ENCODE assay signal across 18 mouse cellular contexts in the genomic region with DNA sequence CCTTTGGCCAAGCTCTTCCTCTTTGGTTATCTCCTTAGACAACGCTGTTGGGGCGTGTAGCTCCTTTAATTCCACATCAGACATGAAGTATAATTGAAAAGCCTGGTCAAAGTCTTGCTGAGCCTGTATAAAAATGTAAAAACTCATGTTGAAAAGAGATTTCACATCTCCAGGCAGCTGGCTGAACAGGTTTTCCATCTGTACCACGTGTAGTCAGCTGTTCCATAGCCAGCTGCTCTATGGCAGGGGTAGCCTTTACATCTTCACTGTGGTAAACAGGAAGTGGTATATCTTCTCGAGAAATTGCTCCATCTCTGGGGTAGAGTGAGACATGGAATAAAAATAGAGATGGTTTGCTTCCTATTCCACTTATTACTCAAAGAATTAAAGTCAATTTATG. TPM values are rescaled to one million over a fixed set of nuclear protein-coding genes. Genes with fewer than 3 reads are reported as not detected.
DNase-seq lines count a peak whose midpoint lies in the region; ATAC-seq and TF ChIP-seq lines count a peak whose summit lies in the region.
"Had no signal": no experiment of that assay in that cellular context is flagged by ENCODE, and none has a peak within 500 bp of the region (broad histone marks: within the 10 kb centered on the region; RNA-seq: fewer than 3 reads in every experiment).

No protein-coding gene starts in this region.

- 61% methylated on average over 4 of the region's 4 CpGs for WGBS in hindbrain, postnatal 0 days

- H3K9me3 ChIP-seq in hindbrain, postnatal 0 days (ENCODE audit: low read length) = no peaks in the 10 kb centered on the region
- H3K9me3 ChIP-seq: heart, embryonic 12.5 days; liver, embryonic 13.5 days; lung, embryonic 15.5 days; megakaryocyte, embryonic 14.5 days had no signal

- no peak overlapping the region for H3K4me3 ChIP-seq in left cerebral cortex, adult 2 months
- H3K4me3 ChIP-seq in hindbrain, postnatal 0 days (ENCODE audit: low read length) = no peak overlapping the region
- H3K4me3 ChIP-seq: erythroblast, embryonic 14.5 days; heart, embryonic 12.5 days; liver, embryonic 13.5 days; lung, embryonic 15.5 days; megakaryocyte, embryonic 14.5 days had no signal

- no peaks in the 10 kb centered on the region; the same call in 1 of the 2 replicates for H3K27me3 ChIP-seq in hindbrain, postnatal 0 days (ENCODE audit: insufficient read depth, low read length)
- H3K27me3 ChIP-seq: heart, embryonic 12.5 days; liver, embryonic 13.5 days; lung, embryonic 15.5 days; megakaryocyte, embryonic 14.5 days had no signal

- H3K4me2 ChIP-seq in hindbrain, postnatal 0 days (ENCODE audit: low read depth, low read length) = no peak overlapping the region
- H3K4me2 ChIP-seq: heart, embryonic 12.5 days; liver, embryonic 13.5 days; lung, embryonic 15.5 days had no signal

- no peaks in the 10 kb centered on the region for H3K4me1 ChIP-seq in hindbrain, postnatal 0 days (ENCODE audit: insufficient read depth, low read length)
- H3K4me1 ChIP-seq: heart, embryonic 12.5 days; liver, embryonic 13.5 days; lung, embryonic 15.5 days had no signal

- intact Hi-C loops in left cerebral cortex, adult 2 months (cut with DNase I) = no loop called here

- no peak overlapping the region for H3K27ac ChIP-seq in left cerebral cortex, adult 2 months
- no peak overlapping the region for H3K27ac ChIP-seq in hindbrain, postnatal 0 days
- H3K27ac ChIP-seq: liver, embryonic 13.5 days; lung, embryonic 15.5 days had no signal

- TF ChIP-seq CTCF in left cerebral cortex, adult 2 months (IDR thresholded peaks at IDR 0.05) = no peak
- no peak for TF ChIP-seq CTCF in hindbrain, postnatal 0 days (IDR thresholded peaks at IDR 0.05; ENCODE audit: low read depth)

- ATAC-seq in CD4-positive, CD25-positive, alpha-beta regulatory T cell, adult 4 months = peak; percentile 99
- ATAC-seq in granulocyte monocyte progenitor cell, adult 5-6 weeks (replicated peaks; ENCODE audit: poor library complexity, severe bottlenecking) = peak; percentile 100
- ATAC-seq in hindbrain, postnatal 0 days = no peak
- ATAC-seq: forebrain, embryonic 14.5 days had no signal

- no peaks in the 10 kb centered on the region for H3K36me3 ChIP-seq in hindbrain, postnatal 0 days (ENCODE audit: insufficient read depth, low read length)
- H3K36me3 ChIP-seq: heart, embryonic 12.5 days; liver, embryonic 13.5 days; lung, embryonic 15.5 days had no signal

- H3K9ac ChIP-seq in hindbrain, postnatal 0 days (replicated peaks; ENCODE audit: low read length) = no peak overlapping the region
- H3K9ac ChIP-seq: heart, embryonic 12.5 days; liver, embryonic 13.5 days; lung, embryonic 15.5 days had no signal

- DNase-seq in CD4-positive helper T cell, adult 2 months (ENCODE audit: low read depth, low spot score) = peak; percentile 75
- peak; percentile 72 for DNase-seq in naive thymus-derived CD4-positive, alpha-beta T cell, adult 2 months (ENCODE audit: low read depth)
- no peak for DNase-seq in left cerebral cortex, adult 2 months (ENCODE audit: extremely low spot score in 1 of 2, low spot score in 2 of 2)
- DNase-seq in kidney, postnatal 10 days = no peak
- DNase-seq in hindbrain, postnatal 0 days (ENCODE audit: low spot score) = no peak
- DNase-seq: cerebellum, adult 9-11 months; gastrocnemius, postnatal 36 days; heart, postnatal 4 days; layer of hippocampus, postnatal 36 days; liver, embryonic 13.5 days; right cerebral cortex, postnatal 25 days had no signal

RNA-seq across cellular contexts. Expression of gene Scaf8, which starts 22.1 kb away (rescaled TPM):
- polyA plus RNA-seq in CD4-positive, CD25-positive, alpha-beta regulatory T cell, adult 4 months (2017; shearing (Covaris generic)) = 10 to 100 TPM; 23.4 to 25.5 TPM
- total RNA-seq in granulocyte monocyte progenitor cell, adult 5-6 weeks (2014; fragmentation: Nextera tagmentation) = 38.8 and 42.9 TPM in 2 replicates
- 25.8 and 31.5 TPM in 2 replicates for total RNA-seq in granulocyte monocyte progenitor cell, adult 5-6 weeks (2017)
- total RNA-seq in left cerebral cortex, adult 2 months (2021) = 10 to 100 TPM; 58.8 to 63.6 TPM
- total RNA-seq in hindbrain, postnatal 0 days (2014; rRNA removed) = 38.9 and 42.8 TPM in 2 replicates
- polyA plus RNA-seq in hindbrain, postnatal 0 days (2015; fragmentation: Nextera tagmentation; extraction: Ambion mirVana) = 15.1 and 15.6 TPM in 2 replicates

Comparison
In these comparisons a context has a peak if more than half of its experiments do, and no peak if none do; other contexts are left out.
1. DNase-seq: peak in CD4-positive helper T cell, adult 2 months (single experiment) and naive thymus-derived CD4-positive, alpha-beta T cell, adult 2 months (single experiment); none in left cerebral cortex, adult 2 months (0 of 2), kidney, postnatal 10 days (single experiment) and hindbrain, postnatal 0 days (single experiment).